17 mouse cellular contexts compared by ENCODE assay signal in the genomic region with DNA sequence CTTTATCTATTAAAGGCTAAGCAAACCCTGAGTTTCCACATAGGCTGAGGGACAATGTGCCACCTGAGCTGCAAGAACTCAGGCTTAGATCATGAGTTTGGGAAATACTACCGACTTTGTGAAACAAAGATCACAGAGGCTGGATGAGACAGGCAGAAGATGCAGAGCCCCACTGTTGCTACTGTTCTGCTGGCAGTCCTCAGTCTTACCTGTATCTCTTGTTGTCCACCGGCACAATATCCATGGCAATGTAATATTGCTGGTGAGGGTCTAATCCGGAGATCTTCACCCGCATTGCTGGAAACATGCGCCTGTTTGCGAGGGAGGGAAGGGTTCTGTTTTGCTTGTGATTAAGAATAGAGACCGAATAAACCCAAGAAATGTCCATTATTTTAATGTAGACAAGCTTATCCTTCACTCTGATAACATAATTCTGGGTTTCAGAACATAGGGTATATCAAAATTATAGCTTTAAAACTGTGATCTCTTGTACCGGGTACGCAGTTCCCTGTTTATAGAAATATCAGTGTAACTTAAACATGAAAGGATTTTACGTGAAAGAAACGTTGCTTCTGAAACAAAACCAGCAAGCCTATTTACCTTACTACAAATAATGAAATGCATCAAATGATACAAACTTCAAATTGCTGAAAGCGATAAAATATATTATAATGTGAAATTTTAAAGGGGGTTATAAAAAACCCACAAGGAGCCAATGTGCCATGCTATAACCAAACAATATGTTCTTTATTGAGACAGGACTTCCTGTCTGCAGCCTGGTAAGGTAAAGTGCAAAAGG. TPM values are rescaled to one million over a fixed set of nuclear protein-coding genes. Genes with fewer than 3 reads are reported as not detected.
DNase-seq lines count a peak whose midpoint lies in the region; ATAC-seq lines count a peak whose summit lies in the region.
"Had no signal": no experiment of that assay in that cellular context is flagged by ENCODE, and none has a peak within 500 bp of the region (broad histone marks: within the 10 kb centered on the region; RNA-seq: fewer than 3 reads in every experiment).

No protein-coding gene starts in this region.

- no peak for ATAC-seq in heart, embryonic 14.5 days (ENCODE audit: insufficient number of reproducible peaks, insufficient read depth, low FRiP score, low read depth)
- ATAC-seq in neural tube, embryonic 15.5 days (ENCODE audit: low FRiP score), result no peak
- ATAC-seq: forebrain, embryonic 16.5 days; intestine, postnatal 0 days had no signal

- H3K27ac ChIP-seq in heart, embryonic 14.5 days (replicated peaks in 1 of 2; ENCODE audit: control insufficient read depth in 1 of 2, insufficient read depth in 1 of 2, low read depth in 2 of 2, low read length in 2 of 2), result no peak overlapping the region; a peak in 1 of 4 replicates
- H3K27ac ChIP-seq in neural tube, embryonic 15.5 days (replicated peaks), result no peak overlapping the region

- H3K9ac ChIP-seq in heart, embryonic 14.5 days (ENCODE audit: low read length), result peak overlapping the region; percentile 90
- no peak overlapping the region for H3K9ac ChIP-seq in neural tube, embryonic 15.5 days (replicated peaks)

- intact Hi-C loops in heart, postnatal 10 days (cut with DNase I), result no loop called here

- DNase-seq in heart, adult 18-20 months, result no peak
- peak; percentile 34 for DNase-seq in neural tube, embryonic 10.5 days (ENCODE audit: extremely low spot score, low spot score)
- peak; percentile 37 to 38 for DNase-seq in heart, postnatal 10 days
- no peak for DNase-seq in gastrocnemius, adult 18-20 months (ENCODE audit: low spot score)
- DNase-seq in spleen, postnatal 10 days (ENCODE audit: low spot score in 2 of 2), result no peak
- no peak for DNase-seq in adrenal gland, adult 2 months
- DNase-seq: adrenal gland, postnatal 14 days; kidney, postnatal 10 days; layer of hippocampus, adult 9-11 months; lung, adult 18-20 months; right cerebral cortex, postnatal 14 days had no signal

- H3K4me3 ChIP-seq in heart, embryonic 14.5 days (ENCODE audit: control insufficient read depth in 1 of 2, insufficient read depth in 1 of 2, low read depth in 1 of 2, low read length in 2 of 2), result peak overlapping the region; percentile 40 to 68
- no peak overlapping the region for H3K4me3 ChIP-seq in neural tube, embryonic 15.5 days (replicated peaks)

- no peaks in the 10 kb centered on the region for H3K4me1 ChIP-seq in heart, embryonic 14.5 days (ENCODE audit: control insufficient read depth in 2 of 2, insufficient read depth in 2 of 2, low read length in 2 of 2)
- H3K4me1 ChIP-seq in neural tube, embryonic 15.5 days, result peaks cover 20% of the 10 kb centered on the region

- peaks cover 26% of the 10 kb centered on the region for H3K36me3 ChIP-seq in heart, embryonic 14.5 days (ENCODE audit: control insufficient read depth, insufficient read depth, low read length)
- no peaks in the 10 kb centered on the region for H3K36me3 ChIP-seq in neural tube, embryonic 15.5 days

- peaks cover 12% of the 10 kb centered on the region for H3K27me3 ChIP-seq in heart, embryonic 14.5 days (ENCODE audit: control insufficient read depth, insufficient read depth, low read length)
- peaks cover 61% of the 10 kb centered on the region for H3K27me3 ChIP-seq in neural tube, embryonic 15.5 days (replicated peaks)

- WGBS in heart, embryonic 14.5 days, result 32% methylated on average over 12 of the region's 12 CpGs
- 9% methylated on average over 12 of the region's 12 CpGs for WGBS in neural tube, embryonic 15.5 days

- H3K4me2 ChIP-seq in heart, embryonic 14.5 days (ENCODE audit: low read length), result peak overlapping the region; percentile 64
- H3K4me2 ChIP-seq in neural tube, embryonic 15.5 days, result no peak overlapping the region

- H3K9me3 ChIP-seq in heart, embryonic 14.5 days (ENCODE audit: control insufficient read depth, low read length), result no peaks in the 10 kb centered on the region
- H3K9me3 ChIP-seq in neural tube, embryonic 15.5 days (replicated peaks), result no peaks in the 10 kb centered on the region

RNA-seq across cellular contexts. Expression of gene Tbx18, which starts 3.7 kb away (rescaled TPM):
- polyA plus RNA-seq in heart, embryonic 14.5 days (2014; fragmentation: Nextera tagmentation; extraction: Ambion mirVana), result 11.6 and 13.2 TPM in 2 replicates
- 1 to 10 TPM; 3.7 to 4.6 TPM for total RNA-seq in heart, adult 18-20 months (2021)
- polyA plus RNA-seq in neural tube, embryonic 15.5 days (2015; fragmentation: Nextera tagmentation; extraction: Ambion mirVana), result 0.87 and 0.98 TPM in 2 replicates
- 1 to 10 TPM; 7.8 to 9.4 TPM for total RNA-seq in heart, postnatal 10 days (2021)
- under 1 TPM; 0.43 to 0.50 TPM for total RNA-seq in gastrocnemius, adult 18-20 months (2021)
- total RNA-seq in adrenal gland, adult 2 months (2021), result 1 to 10 TPM in 1 of 2 experiments, under 1 TPM in 1; 0.89 to 2.2 TPM
- polyA plus RNA-seq in adrenal gland, adult 2 months (2012; rRNA removed), result 0.72 and 0.85 TPM in 2 replicates
- total RNA-seq: MEL; monocyte, adult 5-6 weeks had no signal

Comparison
In these comparisons a context has a peak if more than half of its experiments do, and no peak if none do; other contexts are left out.
1. DNase-seq: peak in neural tube, embryonic 10.5 days (single experiment) and heart, postnatal 10 days (2 of 2); none in heart, adult 18-20 months (0 of 2), gastrocnemius, adult 18-20 months (single experiment), spleen, postnatal 10 days (0 of 2) and adrenal gland, adult 2 months (single experiment).